Mouse (Mus musculus): ENCODE data around the gene Acpp. TPM values are rescaled to one million over a fixed set of nuclear protein-coding genes. Genes with fewer than 3 reads are reported as not detected.
A peak's percentile ranks its signal among the peaks of the same experiment; 100 is the strongest.

The Acpp gene
- polyA plus RNA-seq, 1 experiment from 2014 or later: 0.09 TPM

GRCm38 (mm10) chr9:104262823-104263352 lies 74.7 kb downstream of the Acpp start, which contains the start of gene Dnajc13:
Dnajc13 (minus strand) TSS chr9:104262930.
- H3K9me3 ChIP-seq: no peaks in the 10 kb centered on the region
- peak within 1 kb of the TSS; percentile 89 for H3K4me2 ChIP-seq
- H3K27me3 ChIP-seq: no peaks in the 10 kb centered on the region
- peak within 1 kb of the TSS; percentile 88 for H3K27ac ChIP-seq
- peak within 1 kb of the TSS; percentile 94 for H3K4me3 ChIP-seq (replicated peaks)
- peak; percentile 97 for ATAC-seq (ENCODE audit: low FRiP score)
- no peaks in the 10 kb centered on the region for H3K36me3 ChIP-seq (replicated peaks)
- WGBS: under 1% methylated on average over 55 of the region's 60 CpGs
- H3K4me1 ChIP-seq: peaks cover 18% of the 10 kb centered on the region
- H3K9ac ChIP-seq: peak within 1 kb of the TSS; percentile 88

GRCm38 (mm10) chr9:104262016-104262762 lies 75.4 kb downstream of the Acpp start:
- H3K36me3 ChIP-seq (replicated peaks): no peaks in the 10 kb centered on the region
- no peaks in the 10 kb centered on the region for H3K27me3 ChIP-seq
- H3K27ac ChIP-seq: peak overlapping the region; percentile 88
- peak overlapping the region; percentile 88 for H3K9ac ChIP-seq
- peak overlapping the region; percentile 94 for H3K4me3 ChIP-seq (replicated peaks)
- 1% methylated on average over 44 of the region's 46 CpGs for WGBS
- peak overlapping the region; percentile 89 for H3K4me2 ChIP-seq
- peaks cover 23% of the 10 kb centered on the region for H3K4me1 ChIP-seq
- no peaks in the 10 kb centered on the region for H3K9me3 ChIP-seq
- ATAC-seq (ENCODE audit: low FRiP score): peak; percentile 63

DNA sequence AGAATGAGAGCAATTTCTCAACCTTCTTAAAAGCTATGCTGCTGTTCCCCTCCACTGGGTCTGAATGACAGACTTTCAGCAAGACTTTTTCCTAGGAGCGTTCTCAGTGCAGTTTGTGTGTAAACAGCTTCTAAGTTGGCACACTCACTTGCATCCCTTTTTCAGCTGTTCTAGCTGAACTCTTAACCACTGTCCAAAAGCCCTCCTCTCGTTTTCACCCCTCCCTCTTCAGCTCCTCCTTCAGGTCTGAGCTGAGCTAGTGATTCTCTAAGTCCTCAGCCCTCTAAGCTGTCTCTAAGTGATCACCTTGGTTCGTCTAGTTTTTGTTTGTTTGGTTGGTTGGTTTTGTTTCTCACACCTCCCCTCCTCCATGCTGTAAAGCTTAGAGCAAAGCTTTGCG lies 77.2 kb downstream of the Acpp start:
- Histone ChIP-seq H3K27ac (no peak overlapping the region), H3K36me3 (replicated peaks) (no peaks in the 10 kb centered on the region), H3K9me3 (no peaks in the 10 kb centered on the region), H3K4me2 (0 out of 2 replicates have a peak overlapping the region, but pooled peaks have one; percentile 89), H3K9ac (no peak overlapping the region), H3K4me1 (peaks cover 24% of the 10 kb centered on the region), H3K27me3 (no peaks in the 10 kb centered on the region), H3K4me3 (replicated peaks) (no peak overlapping the region)
- ATAC-seq (ENCODE audit: low FRiP score): no peak
- WGBS: 46% methylated on average over 4 of the region's 4 CpGs

DNA sequence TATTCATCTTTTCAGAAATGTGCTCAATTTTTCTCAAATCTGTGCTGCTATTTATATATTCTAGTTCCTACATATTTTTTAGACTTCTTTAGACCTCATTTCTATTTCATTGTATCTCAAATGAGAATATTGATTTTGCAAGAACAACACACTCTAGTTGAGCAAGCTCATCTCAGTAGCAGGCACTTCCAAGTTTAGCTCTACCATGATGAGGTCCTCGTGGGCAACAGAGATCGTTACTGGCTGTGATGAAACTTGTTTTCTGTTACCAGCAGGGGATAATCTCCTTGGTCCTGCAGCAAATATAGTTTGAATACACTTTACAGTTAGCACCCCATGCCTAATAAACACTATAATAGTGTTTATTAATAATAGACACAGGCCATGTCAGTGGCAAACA lies 81.5 kb downstream of the Acpp start:
- no peaks in the 10 kb centered on the region for H3K9me3 ChIP-seq
- H3K4me2 ChIP-seq: no peak overlapping the region
- H3K27me3 ChIP-seq: no peaks in the 10 kb centered on the region
- H3K9ac ChIP-seq: no peak overlapping the region
- H3K27ac ChIP-seq: no peak overlapping the region
- H3K36me3 ChIP-seq (replicated peaks): no peaks in the 10 kb centered on the region
- ATAC-seq (ENCODE audit: low FRiP score): no peak
- peaks cover 15% of the 10 kb centered on the region for H3K4me1 ChIP-seq
- WGBS: 63% methylated on average over 2 of the region's 2 CpGs
- no peak overlapping the region for H3K4me3 ChIP-seq (replicated peaks)

GRCm38 (mm10) chr9:104254408-104255180 lies 83.0 kb downstream of the Acpp start:
- WGBS: 76% methylated on average over 9 of the region's 9 CpGs
- no peak for ATAC-seq (ENCODE audit: low FRiP score)
- H3K4me1 ChIP-seq: 0 out of 2 replicates have a peak, but pooled peaks cover 7% of the 10 kb centered on the region
- H3K27me3 ChIP-seq: no peaks in the 10 kb centered on the region
- H3K9me3 ChIP-seq: no peaks in the 10 kb centered on the region
- H3K27ac ChIP-seq: no peak overlapping the region
- H3K4me2 ChIP-seq: no peak overlapping the region
- no peak overlapping the region for H3K4me3 ChIP-seq (replicated peaks)
- no peaks in the 10 kb centered on the region for H3K36me3 ChIP-seq (replicated peaks)
- no peak overlapping the region for H3K9ac ChIP-seq

- H3K4me1 ChIP-seq: 0 out of 2 replicates have a peak, but pooled peaks cover 6% of the 10 kb centered on the region
- 96% methylated on average over 3 of the region's 3 CpGs for WGBS
- no peak overlapping the region for H3K4me3 ChIP-seq (replicated peaks)
- no peak overlapping the region for H3K9ac ChIP-seq
- H3K27ac ChIP-seq: no peak overlapping the region
- H3K27me3 ChIP-seq: no peaks in the 10 kb centered on the region
- H3K36me3 ChIP-seq (replicated peaks): no peaks in the 10 kb centered on the region
- H3K9me3 ChIP-seq: no peaks in the 10 kb centered on the region
- no peak for ATAC-seq (ENCODE audit: low FRiP score)
- H3K4me2 ChIP-seq: no peak overlapping the region
Observed at GRCm38 (mm10) chr9:104252637-104253036, 84.9 kb downstream of the Acpp start.

- Histone ChIP-seq H3K27ac (no peak overlapping the region), H3K4me3 (replicated peaks) (no peak overlapping the region), H3K9me3 (no peaks in the 10 kb centered on the region), H3K4me2 (no peak overlapping the region), H3K4me1 (no peaks in the 10 kb centered on the region), H3K27me3 (no peaks in the 10 kb centered on the region), H3K9ac (no peak overlapping the region), H3K36me3 (replicated peaks) (peaks cover under 1% of the 10 kb centered on the region; the same call in 1 of the 2 replicates)
- no peak for ATAC-seq (ENCODE audit: low FRiP score)
- WGBS: 86% methylated on average over 4 of the region's 4 CpGs
Observed at GRCm38 (mm10) chr9:104251687-104252086, 85.9 kb downstream of the Acpp start.

GRCm38 (mm10) chr9:104251111-104251510 lies 86.4 kb downstream of the Acpp start:
- Histone ChIP-seq H3K27me3 (no peaks in the 10 kb centered on the region), H3K4me3 (replicated peaks) (no peak overlapping the region), H3K4me2 (no peak overlapping the region), H3K9ac (no peak overlapping the region), H3K9me3 (no peaks in the 10 kb centered on the region), H3K4me1 (no peaks in the 10 kb centered on the region), H3K36me3 (replicated peaks) (peaks cover 7% of the 10 kb centered on the region; the same call in 1 of the 2 replicates), H3K27ac (no peak overlapping the region)
- WGBS: 88% methylated on average over 8 of the region's 8 CpGs
- no peak for ATAC-seq (ENCODE audit: low FRiP score)

- H3K4me3 ChIP-seq (replicated peaks): no peak overlapping the region
- peaks cover 12% of the 10 kb centered on the region; the same call in 1 of the 2 replicates for H3K36me3 ChIP-seq (replicated peaks)
- no peak overlapping the region for H3K9ac ChIP-seq
- ATAC-seq (ENCODE audit: low FRiP score): no peak
- H3K9me3 ChIP-seq: no peaks in the 10 kb centered on the region
- WGBS: 92% methylated on average over 6 of the region's 6 CpGs
- H3K4me2 ChIP-seq: no peak overlapping the region
- no peaks in the 10 kb centered on the region for H3K27me3 ChIP-seq
- H3K4me1 ChIP-seq: no peaks in the 10 kb centered on the region
- no peak overlapping the region for H3K27ac ChIP-seq
Observed at GRCm38 (mm10) chr9:104247307-104247987, 90.1 kb downstream of the Acpp start.

- Histone ChIP-seq H3K4me2 (no peak overlapping the region), H3K4me3 (replicated peaks) (no peak overlapping the region), H3K4me1 (no peaks in the 10 kb centered on the region), H3K36me3 (replicated peaks) (peaks cover 12% of the 10 kb centered on the region), H3K27ac (no peak overlapping the region), H3K9ac (no peak overlapping the region), H3K9me3 (no peaks in the 10 kb centered on the region), H3K27me3 (no peaks in the 10 kb centered on the region)
- 88% methylated on average over 9 of the region's 9 CpGs for WGBS
- no peak for ATAC-seq (ENCODE audit: low FRiP score)
Observed at GRCm38 (mm10) chr9:104243799-104244466, 93.6 kb downstream of the Acpp start.

DNA sequence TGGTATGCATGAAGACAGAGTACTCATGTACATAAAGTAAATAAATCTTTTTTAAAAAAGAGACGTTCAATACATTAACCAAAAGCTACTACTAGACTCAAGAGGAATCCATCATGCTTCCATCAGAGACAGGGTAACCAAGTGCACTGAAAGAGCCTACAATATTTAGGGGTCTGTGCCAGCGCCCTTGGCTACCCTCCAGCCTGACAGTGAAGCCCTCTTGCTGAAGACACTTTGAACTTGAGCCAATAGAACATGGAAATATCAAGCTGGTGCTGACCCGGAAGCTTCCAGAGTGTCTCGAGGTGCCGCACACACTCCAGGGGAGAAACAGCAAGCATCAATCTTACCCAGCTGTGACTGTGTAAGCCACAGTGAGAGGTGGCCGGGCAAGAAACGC lies 97.4 kb downstream of the Acpp start:
- no peak overlapping the region for H3K9ac ChIP-seq
- H3K27me3 ChIP-seq: no peaks in the 10 kb centered on the region
- no peak overlapping the region for H3K4me2 ChIP-seq
- peaks cover 26% of the 10 kb centered on the region for H3K36me3 ChIP-seq (replicated peaks)
- no peak overlapping the region for H3K27ac ChIP-seq
- 96% methylated on average over 7 of the region's 7 CpGs for WGBS
- no peak for ATAC-seq (ENCODE audit: low FRiP score)
- H3K4me1 ChIP-seq: no peaks in the 10 kb centered on the region; the same call in 1 of the 2 replicates
- no peak overlapping the region for H3K4me3 ChIP-seq (replicated peaks)
- H3K9me3 ChIP-seq: no peaks in the 10 kb centered on the region
